26 mouse cellular contexts compared by ENCODE assay signal in the genomic region with DNA sequence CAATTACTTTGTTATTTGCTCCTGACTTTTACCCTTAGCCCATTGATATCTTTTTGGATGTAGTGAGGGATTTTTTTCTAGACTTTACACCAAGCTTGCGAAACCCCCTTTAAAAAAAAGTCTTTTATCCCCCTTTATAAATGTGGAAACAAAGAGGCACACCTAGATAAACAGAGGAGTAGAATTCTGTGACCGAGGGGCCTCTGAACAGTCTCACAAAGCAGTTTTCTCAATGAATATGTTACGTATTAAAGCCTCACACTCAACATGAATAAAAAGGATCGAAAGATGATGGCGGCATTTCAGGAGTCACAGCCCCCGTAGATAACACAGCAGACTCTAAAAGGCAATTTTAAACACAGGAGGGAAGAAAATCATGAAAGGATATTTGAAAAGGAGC.
A peak's percentile ranks its signal among the peaks of the same experiment; 100 is the strongest.
DNase-seq lines count a peak whose midpoint lies in the region; ATAC-seq and TF ChIP-seq lines count a peak whose summit lies in the region.
"Had no signal": no experiment of that assay in that cellular context is flagged by ENCODE, and none has a peak within 500 bp of the region (broad histone marks: within the 10 kb centered on the region; RNA-seq: fewer than 3 reads in every experiment).

No protein-coding gene starts in this region.

- H3K9me3 ChIP-seq in forebrain, embryonic 14.5 days (replicated peaks; ENCODE audit: control insufficient read depth, low read length): 0 out of 2 replicates have a peak, but pooled peaks cover 2% of the 10 kb centered on the region
- H3K9me3 ChIP-seq in forebrain, postnatal 0 days (ENCODE audit: low read length): no peaks in the 10 kb centered on the region
- H3K9me3 ChIP-seq in kidney, embryonic 16.5 days (ENCODE audit: low read length): peaks cover 4% of the 10 kb centered on the region; the same call in 1 of the 2 replicates
- no peaks in the 10 kb centered on the region for H3K9me3 ChIP-seq in midbrain, embryonic 14.5 days (ENCODE audit: control insufficient read depth, low read length)
- H3K9me3 ChIP-seq in midbrain, embryonic 16.5 days (replicated peaks; ENCODE audit: control insufficient read depth, low read length, poor library complexity, severe bottlenecking): peaks cover 9% of the 10 kb centered on the region; the same call in 1 of the 2 replicates
- H3K9me3 ChIP-seq in stomach, postnatal 0 days (ENCODE audit: control insufficient read depth, low read length): no peaks in the 10 kb centered on the region
- H3K9me3 ChIP-seq: embryonic facial prominence, embryonic 15.5 days; forebrain, embryonic 10.5 days; forebrain, embryonic 15.5 days; hindbrain, embryonic 10.5 days had no signal

- no peaks in the 10 kb centered on the region for H3K36me3 ChIP-seq in forebrain, embryonic 14.5 days (ENCODE audit: control insufficient read depth, insufficient read depth, low read length)
- H3K36me3 ChIP-seq in forebrain, postnatal 0 days (ENCODE audit: insufficient read depth): no peaks in the 10 kb centered on the region
- H3K36me3 ChIP-seq in kidney, embryonic 16.5 days (ENCODE audit: insufficient read depth, low read length): no peaks in the 10 kb centered on the region
- H3K36me3 ChIP-seq in midbrain, embryonic 14.5 days (ENCODE audit: control insufficient read depth, insufficient read depth, low read length): no peaks in the 10 kb centered on the region
- H3K36me3 ChIP-seq in midbrain, embryonic 16.5 days (ENCODE audit: control insufficient read depth, insufficient read depth, low read length): no peaks in the 10 kb centered on the region
- no peaks in the 10 kb centered on the region for H3K36me3 ChIP-seq in stomach, postnatal 0 days (ENCODE audit: control insufficient read depth, insufficient read depth, low read length)
- H3K36me3 ChIP-seq: embryonic facial prominence, embryonic 15.5 days; forebrain, embryonic 10.5 days; forebrain, embryonic 15.5 days; G1E; hindbrain, embryonic 10.5 days had no signal

- 77% methylated on average over 6 of the region's 6 CpGs for WGBS in forebrain, embryonic 14.5 days
- 69% methylated on average over 6 of the region's 6 CpGs for WGBS in forebrain, postnatal 0 days
- WGBS in kidney, embryonic 16.5 days: 62% methylated on average over 6 of the region's 6 CpGs
- 70% methylated on average over 6 of the region's 6 CpGs for WGBS in midbrain, embryonic 14.5 days
- WGBS in midbrain, embryonic 16.5 days: 54% methylated on average over 6 of the region's 6 CpGs
- 55% methylated on average over 6 of the region's 6 CpGs for WGBS in stomach, postnatal 0 days

- no peak overlapping the region for H3K4me3 ChIP-seq in forebrain, embryonic 14.5 days (ENCODE audit: low read depth, low read length)
- H3K4me3 ChIP-seq in forebrain, postnatal 0 days (ENCODE audit: low read depth, low read length): no peak overlapping the region
- H3K4me3 ChIP-seq in kidney, embryonic 16.5 days (ENCODE audit: low read length): no peak overlapping the region
- no peak overlapping the region for H3K4me3 ChIP-seq in midbrain, embryonic 14.5 days (replicated peaks; ENCODE audit: low read depth, low read length)
- H3K4me3 ChIP-seq in midbrain, embryonic 16.5 days (ENCODE audit: low read depth, low read length): no peak overlapping the region
- no peak overlapping the region for H3K4me3 ChIP-seq in stomach, postnatal 0 days (ENCODE audit: low read depth, low read length)
- H3K4me3 ChIP-seq: embryonic facial prominence, embryonic 15.5 days; erythroblast, embryonic 14.5 days; forebrain, embryonic 10.5 days; forebrain, embryonic 15.5 days; hindbrain, embryonic 10.5 days had no signal

- no peak overlapping the region for H3K27ac ChIP-seq in forebrain, embryonic 14.5 days (ENCODE audit: low read depth, low read length)
- H3K27ac ChIP-seq in forebrain, postnatal 0 days (ENCODE audit: low read depth, low read length): no peak overlapping the region
- peak overlapping the region; percentile 7; the same call in 1 of the 2 replicates for H3K27ac ChIP-seq in kidney, embryonic 16.5 days (ENCODE audit: low read length)
- no peak overlapping the region for H3K27ac ChIP-seq in midbrain, embryonic 14.5 days (replicated peaks; ENCODE audit: low read depth, low read length)
- H3K27ac ChIP-seq in midbrain, embryonic 16.5 days (ENCODE audit: low read length): no peak overlapping the region
- H3K27ac ChIP-seq in stomach, postnatal 0 days (replicated peaks): 0 out of 2 replicates have a peak overlapping the region, but pooled peaks have one; percentile 25
- H3K27ac ChIP-seq: embryonic facial prominence, embryonic 15.5 days; forebrain, embryonic 10.5 days; forebrain, embryonic 15.5 days; hindbrain, embryonic 10.5 days; hindbrain, embryonic 14.5 days had no signal

- TF ChIP-seq EP300 in stomach, postnatal 0 days (optimal IDR thresholded peaks at IDR 0.05): no peak

- DNase-seq in forebrain, embryonic 14.5 days (ENCODE audit: low spot score): peak; percentile 1
- no peak for DNase-seq in forebrain, postnatal 0 days
- DNase-seq in kidney, adult 8-10 months: no peak
- DNase-seq in midbrain, embryonic 14.5 days: peak; percentile 8
- no peak for DNase-seq in stomach, postnatal 0 days (ENCODE audit: low spot score)
- DNase-seq in spleen, postnatal 14 days (ENCODE audit: low spot score in 2 of 2): no peak
- DNase-seq: adrenal gland, adult 8-10 months; adrenal gland, postnatal 36 days; B cell, adult 2 months; cerebellum, adult 11 months; cerebellum, adult 8-10 months; cerebellum, postnatal 14 days; embryo, embryonic 11 days; gastrocnemius, postnatal 36 days; heart, adult 18-20 months had no signal

- H3K9ac ChIP-seq in forebrain, embryonic 14.5 days (ENCODE audit: low read length): no peak overlapping the region
- no peak overlapping the region for H3K9ac ChIP-seq in forebrain, postnatal 0 days
- no peak overlapping the region for H3K9ac ChIP-seq in kidney, embryonic 16.5 days (replicated peaks; ENCODE audit: low read length)
- no peak overlapping the region for H3K9ac ChIP-seq in midbrain, embryonic 14.5 days (replicated peaks; ENCODE audit: low read length)
- no peak overlapping the region for H3K9ac ChIP-seq in midbrain, embryonic 16.5 days (ENCODE audit: low read depth, low read length)
- H3K9ac ChIP-seq in stomach, postnatal 0 days (ENCODE audit: low read length): no peak overlapping the region
- H3K9ac ChIP-seq: embryonic facial prominence, embryonic 15.5 days; forebrain, embryonic 15.5 days; hindbrain, embryonic 14.5 days had no signal

- no peaks in the 10 kb centered on the region for H3K4me1 ChIP-seq in forebrain, embryonic 14.5 days (ENCODE audit: control insufficient read depth, insufficient read depth, low read length)
- no peaks in the 10 kb centered on the region for H3K4me1 ChIP-seq in forebrain, postnatal 0 days (ENCODE audit: insufficient read depth)
- H3K4me1 ChIP-seq in kidney, embryonic 16.5 days (ENCODE audit: insufficient read depth, low read length): no peaks in the 10 kb centered on the region
- H3K4me1 ChIP-seq in midbrain, embryonic 14.5 days (ENCODE audit: control insufficient read depth, insufficient read depth, low read length): no peaks in the 10 kb centered on the region
- no peaks in the 10 kb centered on the region for H3K4me1 ChIP-seq in midbrain, embryonic 16.5 days (ENCODE audit: control insufficient read depth, insufficient read depth, low read length)
- H3K4me1 ChIP-seq in stomach, postnatal 0 days (replicated peaks; ENCODE audit: control insufficient read depth, insufficient read depth): no peaks in the 10 kb centered on the region
- H3K4me1 ChIP-seq: embryonic facial prominence, embryonic 15.5 days; forebrain, embryonic 10.5 days; forebrain, embryonic 15.5 days; hindbrain, embryonic 10.5 days had no signal

- TF ChIP-seq CTCF in forebrain, postnatal 0 days (IDR thresholded peaks at IDR 0.05; ENCODE audit: low read depth): no peak
- no peak for TF ChIP-seq CTCF in stomach, postnatal 0 days (IDR thresholded peaks at IDR 0.05; ENCODE audit: low read depth)

- no peak overlapping the region for H3K4me2 ChIP-seq in forebrain, embryonic 14.5 days (ENCODE audit: low read length)
- no peak overlapping the region for H3K4me2 ChIP-seq in forebrain, postnatal 0 days (ENCODE audit: low read depth)
- no peak overlapping the region for H3K4me2 ChIP-seq in kidney, embryonic 16.5 days (replicated peaks; ENCODE audit: low read depth, low read length)
- no peak overlapping the region for H3K4me2 ChIP-seq in midbrain, embryonic 14.5 days (ENCODE audit: low read length)
- H3K4me2 ChIP-seq in midbrain, embryonic 16.5 days (ENCODE audit: low read length): no peak overlapping the region
- no peak overlapping the region for H3K4me2 ChIP-seq in stomach, postnatal 0 days (replicated peaks; ENCODE audit: low read depth)
- H3K4me2 ChIP-seq: embryonic facial prominence, embryonic 15.5 days; forebrain, embryonic 15.5 days; heart, embryonic 11.5 days; hindbrain, embryonic 14.5 days had no signal

- H3K27me3 ChIP-seq in forebrain, embryonic 14.5 days (replicated peaks; ENCODE audit: control insufficient read depth, insufficient read depth, low read length): no peaks in the 10 kb centered on the region
- no peaks in the 10 kb centered on the region for H3K27me3 ChIP-seq in forebrain, postnatal 0 days (ENCODE audit: insufficient read depth, low read length)
- no peaks in the 10 kb centered on the region for H3K27me3 ChIP-seq in kidney, embryonic 16.5 days (ENCODE audit: insufficient read depth, low read length)
- H3K27me3 ChIP-seq in midbrain, embryonic 14.5 days (ENCODE audit: control insufficient read depth, insufficient read depth, low read length): no peaks in the 10 kb centered on the region
- no peaks in the 10 kb centered on the region for H3K27me3 ChIP-seq in midbrain, embryonic 16.5 days (ENCODE audit: control insufficient read depth, insufficient read depth, low read depth, low read length)
- no peaks in the 10 kb centered on the region for H3K27me3 ChIP-seq in stomach, postnatal 0 days (ENCODE audit: control insufficient read depth, insufficient read depth, low read length)
- H3K27me3 ChIP-seq: embryonic facial prominence, embryonic 15.5 days; forebrain, embryonic 15.5 days had no signal

- ATAC-seq in forebrain, embryonic 14.5 days: no peak
- ATAC-seq in forebrain, postnatal 0 days: no peak
- no peak for ATAC-seq in kidney, embryonic 16.5 days (ENCODE audit: low FRiP score, low TSS enrichment)
- no peak for ATAC-seq in midbrain, embryonic 14.5 days (ENCODE audit: low FRiP score, low TSS enrichment)
- ATAC-seq in midbrain, embryonic 16.5 days: no peak
- no peak for ATAC-seq in stomach, postnatal 0 days (ENCODE audit: low FRiP score, low TSS enrichment)
- ATAC-seq: CD4-positive, CD25-positive, alpha-beta regulatory T cell, adult 4 months; forebrain, embryonic 15.5 days had no signal

Comparison
In these comparisons a context has a peak if more than half of its experiments do, and no peak if none do; other contexts are left out.
1. DNase-seq: peak in forebrain, embryonic 14.5 days (single experiment) and midbrain, embryonic 14.5 days (single experiment); none in forebrain, postnatal 0 days (single experiment), kidney, adult 8-10 months (0 of 2), stomach, postnatal 0 days (single experiment) and spleen, postnatal 14 days (0 of 2).
2. H3K27ac ChIP-seq: peak in kidney, embryonic 16.5 days (single experiment) and stomach, postnatal 0 days (single experiment); none in forebrain, embryonic 14.5 days (single experiment), forebrain, postnatal 0 days (single experiment), midbrain, embryonic 14.5 days (single experiment) and midbrain, embryonic 16.5 days (single experiment).